In the genomic region with DNA sequence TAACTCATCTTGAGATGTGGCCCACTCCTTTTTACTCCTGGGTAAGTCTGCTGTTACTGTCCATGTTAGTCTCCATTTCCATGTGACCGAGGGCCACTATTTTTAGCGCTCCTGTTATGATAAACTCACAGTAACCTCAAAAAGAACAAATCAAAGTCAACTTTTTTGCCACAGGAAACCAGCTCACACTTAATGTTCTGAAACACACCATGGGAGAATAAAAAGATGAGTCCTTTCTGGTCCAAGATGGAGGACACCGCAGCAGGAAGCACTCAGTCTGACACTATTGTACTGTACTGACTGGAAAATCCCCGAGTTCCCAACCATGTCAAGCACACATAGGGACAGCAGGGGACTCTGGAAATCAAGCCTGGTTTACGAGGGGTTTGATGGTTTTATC, we compare ENCODE assay signal across 20 mouse cellular contexts. TPM values are rescaled to one million over a fixed set of nuclear protein-coding genes. Genes with fewer than 3 reads are reported as not detected.
DNase-seq lines count a peak whose midpoint lies in the region; ATAC-seq and TF ChIP-seq lines count a peak whose summit lies in the region.
"Had no signal": no experiment of that assay in that cellular context is flagged by ENCODE, and none has a peak within 500 bp of the region (broad histone marks: within the 10 kb centered on the region; RNA-seq: fewer than 3 reads in every experiment).

No protein-coding gene starts in this region.

- no peak for TF ChIP-seq CTCF in kidney, postnatal 0 days (IDR thresholded peaks at IDR 0.05; ENCODE audit: low read depth)
- no peak for TF ChIP-seq CTCF in thymus, adult 2 months (IDR thresholded peaks at IDR 0.05; ENCODE audit: borderline replicate concordance, control insufficient read depth, extremely low read depth, insufficient read depth, low read length, poor library complexity)

- no peak overlapping the region for H3K9ac ChIP-seq in heart, embryonic 11.5 days (ENCODE audit: low read depth, low read length)
- H3K9ac ChIP-seq in kidney, postnatal 0 days (ENCODE audit: low read depth, low read length) = no peak overlapping the region
- H3K9ac ChIP-seq: embryonic facial prominence, embryonic 13.5 days; forebrain, embryonic 15.5 days; hindbrain, embryonic 14.5 days; liver, embryonic 14.5 days; lung, embryonic 15.5 days; midbrain, embryonic 12.5 days; neural tube, embryonic 13.5 days had no signal

- no peaks in the 10 kb centered on the region for H3K9me3 ChIP-seq in heart, embryonic 11.5 days (replicated peaks; ENCODE audit: control insufficient read depth, low read length)
- H3K9me3 ChIP-seq in kidney, postnatal 0 days (replicated peaks; ENCODE audit: low read length) = no peaks in the 10 kb centered on the region
- H3K9me3 ChIP-seq: embryonic facial prominence, embryonic 13.5 days; forebrain, embryonic 15.5 days; lung, embryonic 15.5 days; midbrain, embryonic 12.5 days; neural tube, embryonic 13.5 days had no signal

- H3K4me2 ChIP-seq in heart, embryonic 11.5 days = no peak overlapping the region; the same call in 1 of the 2 replicates
- no peak overlapping the region for H3K4me2 ChIP-seq in kidney, postnatal 0 days (ENCODE audit: low read length)
- H3K4me2 ChIP-seq: embryonic facial prominence, embryonic 13.5 days; forebrain, embryonic 15.5 days; hindbrain, embryonic 14.5 days; lung, embryonic 15.5 days; midbrain, embryonic 12.5 days; neural tube, embryonic 13.5 days had no signal

- no peak for ATAC-seq in heart, embryonic 11.5 days (replicated peaks; ENCODE audit: insufficient number of reproducible peaks, low FRiP score, low TSS enrichment)
- ATAC-seq in kidney, postnatal 0 days (replicated peaks; ENCODE audit: low FRiP score, low read depth) = peak; percentile 71; the same call in 1 of the 2 replicates
- ATAC-seq: activated CD4-positive, CD25-positive, alpha-beta regulatory T cell, adult 4 months; forebrain, embryonic 15.5 days; Patski had no signal

- peaks cover 19% of the 10 kb centered on the region for H3K36me3 ChIP-seq in heart, embryonic 11.5 days (ENCODE audit: control insufficient read depth, insufficient read depth, low read length)
- H3K36me3 ChIP-seq in kidney, postnatal 0 days (ENCODE audit: insufficient read depth, low read length) = peaks cover 16% of the 10 kb centered on the region; the same call in 1 of the 2 replicates
- H3K36me3 ChIP-seq in thymus, adult 2 months (ENCODE audit: control insufficient read depth, insufficient read depth, low read length) = peaks cover 20% of the 10 kb centered on the region

- H3K4me3 ChIP-seq in heart, embryonic 11.5 days (ENCODE audit: low read depth, low read length) = no peak overlapping the region
- no peak overlapping the region for H3K4me3 ChIP-seq in kidney, postnatal 0 days (replicated peaks; ENCODE audit: low read depth, low read length)
- no peak overlapping the region for H3K4me3 ChIP-seq in thymus, adult 2 months (ENCODE audit: control insufficient read depth, insufficient read depth, low read length)
- H3K4me3 ChIP-seq: embryonic facial prominence, embryonic 13.5 days; forebrain, embryonic 15.5 days; lung, embryonic 15.5 days; midbrain, embryonic 12.5 days; neural tube, embryonic 13.5 days had no signal

- DNase-seq in heart, adult 9 months (ENCODE audit: low spot score in 2 of 2) = no peak
- DNase-seq in CD4-positive helper T cell, adult 2 months (ENCODE audit: low read depth, low spot score) = peak; percentile 27
- peak; percentile 52 for DNase-seq in T-cell, adult 2 months (ENCODE audit: low spot score)
- peak; percentile 70 for DNase-seq in kidney, postnatal 0 days (ENCODE audit: low spot score)
- no peak for DNase-seq in thymus, adult 2 months
- DNase-seq in MN1 (ENCODE audit: low spot score) = no peak
- DNase-seq: adrenal gland, postnatal 25 days; cerebellum, adult 11-12 months; cerebellum, postnatal 14 days; thymus, postnatal 36 days had no signal

- H3K27me3 ChIP-seq in heart, embryonic 11.5 days (ENCODE audit: control insufficient read depth, insufficient read depth, low read length) = no peaks in the 10 kb centered on the region
- no peaks in the 10 kb centered on the region for H3K27me3 ChIP-seq in kidney, postnatal 0 days (ENCODE audit: insufficient read depth, low read length)
- no peaks in the 10 kb centered on the region for H3K27me3 ChIP-seq in thymus, adult 2 months (ENCODE audit: control insufficient read depth, insufficient read depth, low read length)
- H3K27me3 ChIP-seq: embryonic facial prominence, embryonic 13.5 days; forebrain, embryonic 15.5 days; lung, embryonic 15.5 days; midbrain, embryonic 12.5 days; neural tube, embryonic 13.5 days; Patski had no signal

- peak overlapping the region; percentile 8; the same call in 1 of the 2 replicates for H3K27ac ChIP-seq in heart, embryonic 11.5 days (ENCODE audit: low read depth, low read length)
- H3K27ac ChIP-seq in kidney, postnatal 0 days = peak overlapping the region; percentile 27; the same call in 1 of the 2 replicates
- H3K27ac ChIP-seq in thymus, adult 2 months (ENCODE audit: control insufficient read depth, insufficient read depth, low read length) = no peak overlapping the region
- H3K27ac ChIP-seq: embryonic facial prominence, embryonic 13.5 days; forebrain, embryonic 15.5 days; hindbrain, embryonic 14.5 days; liver, embryonic 14.5 days; lung, embryonic 15.5 days; midbrain, embryonic 12.5 days; neural tube, embryonic 13.5 days had no signal

- TF ChIP-seq POLR2A in thymus, adult 2 months (IDR thresholded peaks at IDR 0.05; ENCODE audit: control insufficient read depth, extremely low read depth, insufficient read depth, low read length, poor library complexity) = no peak

- WGBS in heart, embryonic 11.5 days (ENCODE audit: insufficient replicate concordance) = 61% methylated on average over 5 of the region's 5 CpGs
- WGBS in kidney, postnatal 0 days = 46% methylated on average over 5 of the region's 5 CpGs
- 81% methylated on average over 5 of the region's 5 CpGs for WGBS in thymus, adult 2 months

- peaks cover 9% of the 10 kb centered on the region; the same call in 1 of the 2 replicates for H3K4me1 ChIP-seq in heart, embryonic 11.5 days (ENCODE audit: control insufficient read depth, insufficient read depth, low read length)
- H3K4me1 ChIP-seq in kidney, postnatal 0 days (replicated peaks; ENCODE audit: insufficient read depth, low read length) = no peaks in the 10 kb centered on the region
- no peaks in the 10 kb centered on the region for H3K4me1 ChIP-seq in thymus, adult 2 months (replicated peaks; ENCODE audit: control insufficient read depth, insufficient read depth, low read length)
- H3K4me1 ChIP-seq: embryonic facial prominence, embryonic 13.5 days; forebrain, embryonic 15.5 days; lung, embryonic 15.5 days; midbrain, embryonic 12.5 days had no signal

RNA-seq across cellular contexts. Expression of a gene that starts 37.6 kb away (rescaled TPM):
- polyA plus RNA-seq in heart, embryonic 11.5 days (2014; fragmentation: Nextera tagmentation; extraction: Ambion mirVana) = 222 and 243 TPM in 2 replicates
- polyA plus RNA-seq in kidney, postnatal 0 days (2015; fragmentation: Nextera tagmentation; extraction: Ambion mirVana) = 184 and 212 TPM in 2 replicates
- polyA plus RNA-seq in thymus, adult 2 months (2012; rRNA removed) = 61.0 and 66.8 TPM in 2 replicates

RNA-seq across cellular contexts. Expression of a gene that starts 41.8 kb away (rescaled TPM):
- 3.7 and 6.0 TPM in 2 replicates for polyA plus RNA-seq in heart, embryonic 11.5 days (2014; fragmentation: Nextera tagmentation; extraction: Ambion mirVana)
- polyA plus RNA-seq in kidney, postnatal 0 days (2015; fragmentation: Nextera tagmentation; extraction: Ambion mirVana) = 12.4 and 13.1 TPM in 2 replicates
- polyA plus RNA-seq in thymus, adult 2 months (2012; rRNA removed) = 49.8 and 84.9 TPM in 2 replicates

RNA-seq across cellular contexts. Expression of a gene that starts 50.7 kb away (rescaled TPM):
- polyA plus RNA-seq in heart, embryonic 11.5 days (2014; fragmentation: Nextera tagmentation; extraction: Ambion mirVana) = 9.4 and 12.8 TPM in 2 replicates
- 9.6 and 10.4 TPM in 2 replicates for polyA plus RNA-seq in kidney, postnatal 0 days (2015; fragmentation: Nextera tagmentation; extraction: Ambion mirVana)
- 81.3 and 100 TPM in 2 replicates for polyA plus RNA-seq in thymus, adult 2 months (2012; rRNA removed)

Comparison
In these comparisons a context has a peak if more than half of its experiments do, and no peak if none do; other contexts are left out.
1. DNase-seq: peak in CD4-positive helper T cell, adult 2 months (single experiment), T-cell, adult 2 months (single experiment) and kidney, postnatal 0 days (single experiment); none in heart, adult 9 months (0 of 2), thymus, adult 2 months (single experiment) and MN1 (single experiment).